Mouse (Mus musculus): Measurements from ENCODE around the gene Dmpk.

- TF ChIP-seq CTCF (IDR thresholded peaks at IDR 0.05; ENCODE audit: low read depth) (no peak), EP300 (optimal IDR thresholded peaks at IDR 0.05) (no peak)
Observed at GRCm38 (mm10) chr7:19124713-19125112, 41.1 kb downstream of the Dmpk start.

Data from stomach, postnatal 0 days (tissue).